Mouse (Mus musculus): ENCODE measurements at regions not wholly inside any gene's neighbourhood (a gene's known extent, or its start where the extent isn't known, plus 50 kb on each side); places are given as distances from the start of the nearest gene placed in this dataset.

GRCm38 (mm10) chr15:61927385-61928120, 1004.7 kb upstream of the A1bg start:
- no peak for DNase-seq (ENCODE audit: low spot score in 2 of 2)

- DNase-seq (ENCODE audit: low spot score in 2 of 2): no peak
Observed at GRCm38 (mm10) chr15:61920041-61920440, 997.2 kb upstream of the A1bg start.

GRCm38 (mm10) chr15:61913546-61914160, 990.8 kb upstream of the A1bg start:
- no peak for DNase-seq (ENCODE audit: low spot score in 2 of 2)

- no peak for DNase-seq (ENCODE audit: low spot score in 2 of 2)
Observed at GRCm38 (mm10) chr15:61905165-61905845, 982.5 kb upstream of the A1bg start.

- no peak for DNase-seq (ENCODE audit: low spot score in 2 of 2)
Observed at GRCm38 (mm10) chr15:61899809-61900208, 977.0 kb upstream of the A1bg start.

- DNase-seq (ENCODE audit: low spot score in 2 of 2): no peak
Observed at GRCm38 (mm10) chr15:61897566-61897965, 974.8 kb upstream of the A1bg start.

GRCm38 (mm10) chr15:61890330-61890729, 967.5 kb upstream of the A1bg start:
- DNase-seq (ENCODE audit: low spot score in 2 of 2): no peak

- no peak for DNase-seq (ENCODE audit: low spot score in 2 of 2)
Observed at GRCm38 (mm10) chr15:61888569-61889326, 965.9 kb upstream of the A1bg start.

GRCm38 (mm10) chr15:61879408-61879807, 956.6 kb upstream of the A1bg start:
- DNase-seq (ENCODE audit: low spot score in 2 of 2): no peak

GRCm38 (mm10) chr15:61873047-61873446, 950.2 kb upstream of the A1bg start:
- no peak for DNase-seq (ENCODE audit: low spot score in 2 of 2)

- DNase-seq (ENCODE audit: low spot score in 2 of 2): no peak
Observed at GRCm38 (mm10) chr15:61860759-61861158, 937.9 kb upstream of the A1bg start.

GRCm38 (mm10) chr15:61855880-61856279, 933.1 kb upstream of the A1bg start:
- no peak for DNase-seq (ENCODE audit: low spot score in 2 of 2)

GRCm38 (mm10) chr15:61812671-61813070, 889.9 kb upstream of the A1bg start:
- DNase-seq (ENCODE audit: low spot score in 2 of 2): no peak

GRCm38 (mm10) chr15:61805379-61805778, 882.6 kb upstream of the A1bg start:
- no peak for DNase-seq (ENCODE audit: low spot score in 2 of 2)

GRCm38 (mm10) chr15:61800155-61800554, 877.3 kb upstream of the A1bg start:
- DNase-seq (ENCODE audit: low spot score in 2 of 2): no peak

- DNase-seq (ENCODE audit: low spot score in 2 of 2): no peak
Observed at GRCm38 (mm10) chr15:61797827-61798226, 875.0 kb upstream of the A1bg start.

GRCm38 (mm10) chr15:61794506-61794905, 871.7 kb upstream of the A1bg start:
- no peak for DNase-seq (ENCODE audit: low spot score in 2 of 2)

- DNase-seq (ENCODE audit: low spot score in 2 of 2): peak in 1 of 2 experiments; percentile 2
Observed at GRCm38 (mm10) chr15:61789847-61790562, 867.2 kb upstream of the A1bg start.

GRCm38 (mm10) chr15:61787046-61787445, 864.2 kb upstream of the A1bg start:
- no peak for DNase-seq (ENCODE audit: low spot score in 2 of 2)

GRCm38 (mm10) chr15:61781531-61781930, 858.7 kb upstream of the A1bg start:
- DNase-seq (ENCODE audit: low spot score in 2 of 2): no peak

- no peak for DNase-seq (ENCODE audit: low spot score in 2 of 2)
Observed at GRCm38 (mm10) chr15:61772996-61773395, 850.2 kb upstream of the A1bg start.
